Mouse (Mus musculus) adrenal gland, postnatal 14 days (tissue): Measurements from ENCODE around the gene Rnf187. TPM values are rescaled to one million over a fixed set of nuclear protein-coding genes. Genes with fewer than 3 reads are reported as not detected.
"Not testable (repeated sequence)": the region's sequence is repeated elsewhere in the genome, so short reads cannot be mapped to it uniquely, and the experiment has no call there.

Experiments used
- DNase-seq: peaks from one replicate; pipeline ENCODE4 v3.0.0; 2021; ENCODE audit warnings: mixed read lengths
- total RNA-seq: library from RNA; stranded (reverse); gene quantifications from 2 replicates; pipeline ENCODE4 v1.2.3, GENCODE M21; 2021

The Rnf187 gene
- total RNA-seq, 1 experiment from 2014 or later: 147 TPM

GRCm38 (mm10) chr11:58967346-58967745 is 28.6 kb upstream of the Rnf187 start:
- DNase-seq: peak; percentile 54

GRCm38 (mm10) chr11:58965001-58965760 is 26.5 kb upstream of the Rnf187 start:
- DNase-seq: no peak

- no peak for DNase-seq
Measured at GRCm38 (mm10) chr11:58964216-58964615, 25.5 kb upstream of the Rnf187 start.

GRCm38 (mm10) chr11:58963543-58963942 is 24.8 kb upstream of the Rnf187 start:
- peak; percentile 79 for DNase-seq

- no peak for DNase-seq
Measured at GRCm38 (mm10) chr11:58961364-58962177, 22.9 kb upstream of the Rnf187 start.

GRCm38 (mm10) chr11:58959921-58960465 is 21.3 kb upstream of the Rnf187 start:
- peak; percentile 90 for DNase-seq

- no peak for DNase-seq
Measured at GRCm38 (mm10) chr11:58959186-58959825, 20.6 kb upstream of the Rnf187 start.

- DNase-seq: no peak
Measured at GRCm38 (mm10) chr11:58958536-58958935, 19.8 kb upstream of the Rnf187 start.

GRCm38 (mm10) chr11:58957226-58957914 is 18.7 kb upstream of the Rnf187 start:
- no peak for DNase-seq

GRCm38 (mm10) chr11:58955868-58956257 is 17.1 kb upstream of the Rnf187 start:
- no peak for DNase-seq

GRCm38 (mm10) chr11:58955143-58955867 is 16.6 kb upstream of the Rnf187 start:
- DNase-seq: peak; percentile 25

GRCm38 (mm10) chr11:58954420-58955142 is 15.9 kb upstream of the Rnf187 start, which contains the start of the genes Hist3h2a and Trim17:
Hist3h2a (plus strand) TSS chr11:58954685.
Trim17 (plus strand) TSS chr11:58954685.
- DNase-seq: peak; percentile 89

GRCm38 (mm10) chr11:58954170-58954419 is 15.4 kb upstream of the Rnf187 start:
- not testable (repeated sequence) for DNase-seq

- DNase-seq: peak; percentile 37
Measured at GRCm38 (mm10) chr11:58953351-58954169, 14.8 kb upstream of the Rnf187 start.

- no peak for DNase-seq
Measured at GRCm38 (mm10) chr11:58951210-58951609, 12.5 kb upstream of the Rnf187 start.

- peak; percentile 3 for DNase-seq
Measured at GRCm38 (mm10) chr11:58949480-58950431, 11.0 kb upstream of the Rnf187 start.

GRCm38 (mm10) chr11:58948542-58949479 is 10.1 kb upstream of the Rnf187 start, which contains the start of gene Hist3h2ba:
Hist3h2ba (plus strand) TSS chr11:58948920.
- DNase-seq: peak; percentile 52
